Mouse (Mus musculus) layer of hippocampus, postnatal 14 days (tissue): ENCODE results near the gene Hspb8. TPM values are rescaled to one million over a fixed set of nuclear protein-coding genes. Genes with fewer than 3 reads are reported as not detected.

Source experiments
- DNase-seq, 2 experiments: peaks; one replicate each; pipeline ENCODE4 v3.0.0; 2021 to 2022; ENCODE audit warnings: low spot score in 2 of 2, mixed read lengths in 1 of 2
- long read RNA-seq, 2 experiments: library from polyadenylated mRNA; stranded (forward); transcript quantifications; one replicate each; pipeline ENCODE4 v2.0.0; 2021
- total RNA-seq, 2 experiments: library from RNA; stranded (reverse); gene quantifications; 2 replicates each; pipeline ENCODE4 v1.2.3; 2021

Gene Hspb8
- total RNA-seq, result 10 to 100 TPM; 11.3 to 13.8 TPM
- long read RNA-seq, experiment 1, transcript Hspb8-201 (3 exons, 1,816 nt), result major isoform, 19 of 22 reads
- long read RNA-seq, experiment 1, partial matches to known transcripts, result 0 of 22 reads
- long read RNA-seq, experiment 1, other reads (novel, unspliced or antisense), result 3 of 22 reads
- long read RNA-seq, experiment 2, transcript Hspb8-201 (3 exons, 1,816 nt), result major isoform, 37 of 37 reads
- long read RNA-seq, experiment 2, partial matches to known transcripts, result 0 of 37 reads
- long read RNA-seq, experiment 2, other reads (novel, unspliced or antisense), result 0 of 37 reads

- DNase-seq, result peak; percentile 42 to 63
Observed at GRCm38 (mm10) chr5:116422699-116423201, at the start of gene Hspb8. Gene Hspb8, minus strand, starts transcription at chr5:116422864.

GRCm38 (mm10) chr5:116461354-116462042 lies 38.8 kb upstream of the Hspb8 start:
- no peak for DNase-seq

- DNase-seq, result peak; percentile 34 to 49
Observed at GRCm38 (mm10) chr5:116459970-116460369, 37.3 kb upstream of the Hspb8 start.

- no peak for DNase-seq
Observed at GRCm38 (mm10) chr5:116457791-116458190, 35.1 kb upstream of the Hspb8 start.

- no peak for DNase-seq
Observed at GRCm38 (mm10) chr5:116456796-116457515, 34.3 kb upstream of the Hspb8 start.

- DNase-seq, result peak; percentile 31 to 52
Observed at GRCm38 (mm10) chr5:116453401-116453851, 30.8 kb upstream of the Hspb8 start.

GRCm38 (mm10) chr5:116450901-116451300 lies 28.2 kb upstream of the Hspb8 start:
- DNase-seq, result no peak

GRCm38 (mm10) chr5:116449522-116450225 lies 27.0 kb upstream of the Hspb8 start:
- no peak for DNase-seq

- DNase-seq, result peak in 1 of 2 experiments; percentile 71
Observed at GRCm38 (mm10) chr5:116448409-116449191, 25.9 kb upstream of the Hspb8 start.

GRCm38 (mm10) chr5:116447821-116448350 lies 25.2 kb upstream of the Hspb8 start:
- DNase-seq, result no peak

- DNase-seq, result no peak
Observed at GRCm38 (mm10) chr5:116446552-116446951, 23.9 kb upstream of the Hspb8 start.

- no peak for DNase-seq
Observed at GRCm38 (mm10) chr5:116445634-116446367, 23.1 kb upstream of the Hspb8 start.

GRCm38 (mm10) chr5:116444517-116444916 lies 21.9 kb upstream of the Hspb8 start:
- peak in 1 of 2 experiments; percentile 46 for DNase-seq

GRCm38 (mm10) chr5:116443459-116443940 lies 20.8 kb upstream of the Hspb8 start:
- peak; percentile 72 to 76 for DNase-seq

GRCm38 (mm10) chr5:116442697-116443458 lies 20.2 kb upstream of the Hspb8 start:
- peak; percentile 61 to 71 for DNase-seq

- no peak for DNase-seq
Observed at GRCm38 (mm10) chr5:116440251-116440650, 17.6 kb upstream of the Hspb8 start.

- no peak for DNase-seq
Observed at GRCm38 (mm10) chr5:116438328-116438727, 15.7 kb upstream of the Hspb8 start.

- DNase-seq, result no peak
Observed at GRCm38 (mm10) chr5:116436117-116436516, 13.5 kb upstream of the Hspb8 start.
